Mouse (Mus musculus) kidney, embryonic 14.5 days (tissue): Measurements from ENCODE around the gene Proca1. TPM values are rescaled to one million over a fixed set of nuclear protein-coding genes. Genes with fewer than 3 reads are reported as not detected.

Experiments
- ATAC-seq: fragments of 200-750 bp; cut with Nextera tagmentation; 2 replicates; pipeline ENCODE4 v1.8.0; 2017; ENCODE audit warnings: moderate number of reproducible peaks, mild to moderate bottlenecking, moderate TSS enrichment, moderate library complexity; ENCODE audit not compliant: low FRiP score, low TSS enrichment
- H3K27ac ChIP-seq: fragments of 300-500 bp; sonication (generic); 2 replicates; pipeline ENCODE4 v1.5.1; 2014; ENCODE audit warnings: low read depth, mild to moderate bottlenecking, low read length, moderate library complexity, mixed read lengths
- H3K27me3 ChIP-seq: fragments of 300-500 bp; sonication (generic); 2 replicates; pipeline ENCODE4 v1.6.1; 2014; ENCODE audit warnings: mild to moderate bottlenecking, low read length; ENCODE audit not compliant: control insufficient read depth, insufficient read depth
- H3K36me3 ChIP-seq: fragments of 300-500 bp; sonication (generic); 2 replicates; pipeline ENCODE4 v1.6.1; 2014; ENCODE audit warnings: low read length, mixed read lengths; ENCODE audit not compliant: control insufficient read depth, insufficient read depth
- H3K4me1 ChIP-seq: fragments of 300-500 bp; sonication (generic); 2 replicates; pipeline ENCODE4 v1.6.1; 2014; ENCODE audit warnings: low read length, mixed read lengths; ENCODE audit not compliant: control insufficient read depth, insufficient read depth
- H3K4me2 ChIP-seq: fragments of 300-500 bp; sonication (generic); replicated peaks from 2 replicates; pipeline ENCODE4 v1.6.1; 2014; ENCODE audit warnings: low read depth, mild to moderate bottlenecking, low read length
- H3K4me3 ChIP-seq: fragments of 300-500 bp; sonication (generic); 2 replicates; pipeline ENCODE4 v1.5.1; 2014; ENCODE audit warnings: mild to moderate bottlenecking, low read length
- H3K9ac ChIP-seq: fragments of 300-500 bp; sonication (generic); 2 replicates; pipeline ENCODE4 v1.6.1; 2014; ENCODE audit warnings: low read depth, mild to moderate bottlenecking, low read length, moderate library complexity
- H3K9me3 ChIP-seq: fragments of 300-500 bp; sonication (generic); 2 replicates; pipeline ENCODE4 v1.6.1; 2016; ENCODE audit warnings: low read length; ENCODE audit not compliant: control insufficient read depth
- WGBS: fragments of 180-500 bp; shearing (Covaris S2); extraction: QIAGEN DNeasy Blood & Tissue Kit; methylation state at CpG from one replicate; pipeline ENCODE4 v1.1.7; 2014; 5-methylcytosine and 5-hydroxymethylcytosine counted together
- polyA plus RNA-seq: library from polyadenylated mRNA; unstranded; fragments of >200 nt; fragmentation: Nextera tagmentation; extraction: Ambion mirVana; gene quantifications from 2 replicates; pipeline ENCODE4 v1.2.1, GENCODE M21; 2014

Gene Proca1
- polyA plus RNA-seq, 1 experiment from 2014 or later = 4.1 TPM

DNA sequence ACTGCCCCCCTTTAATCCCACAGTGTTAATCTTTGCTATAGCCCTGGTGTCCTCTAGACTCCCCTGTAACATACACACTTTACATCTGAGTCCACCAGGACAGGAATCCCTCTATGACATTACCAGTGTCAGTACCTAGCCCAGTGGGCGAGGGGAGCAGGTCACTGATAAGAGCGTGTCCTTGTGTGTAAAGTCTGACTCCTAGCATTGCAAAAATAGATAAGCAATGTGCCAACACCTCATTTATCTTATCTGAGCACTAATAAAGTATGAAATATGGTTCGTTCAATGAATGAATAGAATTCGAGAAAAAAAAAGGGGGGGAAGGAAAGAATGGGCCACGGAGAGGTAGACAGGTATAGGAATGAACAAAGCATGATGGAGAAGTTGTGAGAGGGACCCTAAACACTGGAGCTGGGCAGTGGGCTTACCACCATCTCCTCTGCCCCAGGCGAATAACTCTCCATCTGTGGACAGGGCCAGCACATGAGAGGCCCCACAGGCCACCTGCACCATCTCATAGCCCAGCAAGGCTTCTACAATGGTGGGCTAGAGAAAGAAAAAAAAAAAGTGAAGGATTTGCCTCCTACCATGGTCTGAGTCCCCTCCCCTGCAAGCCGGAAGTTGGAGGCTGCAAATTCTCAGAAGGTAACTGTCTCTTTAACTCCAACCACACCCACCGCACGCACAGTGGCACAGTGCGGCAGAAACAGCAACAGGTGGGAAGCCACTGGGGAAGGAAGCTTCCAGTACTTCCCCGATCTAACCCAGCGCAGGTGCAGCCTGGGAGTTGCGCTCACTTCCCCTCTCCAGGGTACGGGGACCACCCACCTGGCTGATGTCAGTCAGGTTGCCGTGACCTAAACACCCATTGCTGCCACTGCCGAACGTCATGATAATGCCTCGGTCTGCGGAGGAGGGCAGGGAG, 24.4 kb upstream of the Proca1 start:
- Histone ChIP-seq H3K9ac (no peak overlapping the region), H3K9me3 (no peaks in the 10 kb centered on the region)

DNA sequence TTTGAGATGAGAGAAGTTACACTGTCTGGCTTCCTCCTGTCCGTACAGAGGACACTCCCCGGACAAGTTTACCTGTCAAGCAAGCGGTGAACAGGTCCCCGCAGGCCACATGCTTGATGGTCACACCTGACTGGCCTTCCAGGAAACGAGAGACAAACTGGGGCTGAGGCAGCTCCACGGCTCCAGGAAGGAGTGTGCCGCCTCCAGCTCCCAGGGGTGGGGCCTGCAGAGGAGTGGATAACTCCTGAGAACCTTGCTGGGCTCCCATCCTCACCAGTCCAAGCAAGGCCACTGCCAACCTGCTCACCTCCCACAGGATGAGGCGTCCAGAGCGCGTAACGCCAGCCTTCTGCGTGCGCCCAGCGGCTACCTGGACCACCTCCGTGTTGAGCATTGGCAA, 22.9 kb upstream of the Proca1 start:
- Histone ChIP-seq H3K4me2 (no peak overlapping the region), H3K9ac (no peak overlapping the region), H3K4me1 (peaks cover 14% of the 10 kb centered on the region), H3K9me3 (no peaks in the 10 kb centered on the region), H3K27ac (no peak overlapping the region), H3K36me3 (peaks cover 5% of the 10 kb centered on the region; the same call in 1 of the 2 replicates), H3K27me3 (no peaks in the 10 kb centered on the region), H3K4me3 (no peak overlapping the region)
- no peak for ATAC-seq
- WGBS = 78% methylated on average over 15 of the region's 15 CpGs

More for the DNA sequence above, 24.4 kb upstream of the Proca1 start:
- ATAC-seq = no peak
- Histone ChIP-seq H3K27ac (0 out of 2 replicates have a peak overlapping the region, but pooled peaks have one; percentile 7), H3K4me2 (no peak overlapping the region), H3K4me1 (peaks cover 14% of the 10 kb centered on the region), H3K4me3 (0 out of 2 replicates have a peak overlapping the region, but pooled peaks have one; percentile 2), H3K36me3 (peaks cover 5% of the 10 kb centered on the region; the same call in 1 of the 2 replicates), H3K27me3 (no peaks in the 10 kb centered on the region)
- WGBS = 63% methylated on average over 19 of the region's 19 CpGs

DNA sequence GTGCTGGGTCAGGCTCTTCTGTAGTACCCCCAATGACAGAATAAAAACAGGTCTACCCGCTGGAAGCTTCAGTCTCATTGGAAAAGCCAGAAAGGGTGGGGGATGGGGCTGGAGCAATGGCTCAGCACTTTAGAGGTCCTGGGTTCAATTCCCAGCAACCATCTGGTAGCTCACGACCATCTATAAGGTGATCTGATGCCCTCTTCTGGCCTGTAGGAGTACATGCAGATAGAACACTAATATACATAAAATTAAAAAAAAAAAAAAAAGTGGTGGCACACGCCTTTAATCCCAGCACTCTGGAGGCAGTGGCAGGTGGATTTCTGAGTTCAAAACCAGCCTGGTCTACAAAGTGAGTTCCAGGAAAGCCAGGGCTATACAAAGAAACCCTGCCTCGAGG, 21.9 kb upstream of the Proca1 start:
- no peak overlapping the region for H3K4me3 ChIP-seq
- ATAC-seq = no peak
- 82% methylated on average over 4 of the region's 4 CpGs for WGBS

DNA sequence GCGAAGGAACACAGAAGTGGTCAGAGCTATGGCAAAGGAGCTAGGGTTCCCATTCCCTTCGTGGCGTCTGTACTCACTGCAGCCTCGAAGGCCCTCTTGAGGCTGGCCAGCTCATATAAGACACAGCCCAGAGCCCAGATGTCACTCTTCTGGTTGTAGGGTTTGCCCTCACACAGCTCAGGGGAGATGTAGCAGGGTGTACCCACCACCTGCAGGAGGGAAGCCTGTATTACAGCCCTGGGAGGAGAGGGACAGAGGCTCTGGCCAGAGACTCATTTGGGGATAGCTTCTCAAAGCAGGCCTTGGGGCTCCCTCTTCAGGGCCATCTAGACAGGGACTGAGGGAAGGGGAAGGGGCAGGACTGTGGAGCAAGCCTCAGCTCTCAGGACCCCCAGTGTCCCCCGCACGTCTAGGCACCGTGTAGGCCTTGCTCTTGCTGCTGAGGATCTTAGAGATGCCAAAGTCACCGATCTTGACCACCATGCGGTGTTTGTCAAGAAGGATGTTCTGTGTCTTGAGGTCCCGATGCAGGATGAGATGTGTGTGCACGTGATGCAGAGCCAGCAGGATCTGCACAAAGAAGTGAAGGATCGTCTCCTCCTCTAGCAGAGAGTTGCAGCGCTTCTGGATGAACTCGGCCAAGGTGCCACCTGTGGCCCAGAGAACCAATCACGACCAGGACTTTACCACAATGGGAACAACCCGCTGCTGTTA, 21.0 kb upstream of the Proca1 start:
- peaks cover 5% of the 10 kb centered on the region; the same call in 1 of the 2 replicates for H3K36me3 ChIP-seq
- H3K9me3 ChIP-seq = no peaks in the 10 kb centered on the region
- H3K27ac ChIP-seq = no peak overlapping the region
- H3K4me2 ChIP-seq = no peak overlapping the region
- H3K9ac ChIP-seq = no peak overlapping the region
- no peaks in the 10 kb centered on the region for H3K27me3 ChIP-seq
- no peak overlapping the region for H3K4me3 ChIP-seq
- WGBS = 89% methylated on average over 16 of the region's 16 CpGs
- no peak for ATAC-seq
- peaks cover 3% of the 10 kb centered on the region; the same call in 1 of the 2 replicates for H3K4me1 ChIP-seq

More for the DNA sequence above, 21.9 kb upstream of the Proca1 start:
- H3K9ac ChIP-seq = no peak overlapping the region
- H3K9me3 ChIP-seq = no peaks in the 10 kb centered on the region
- H3K27ac ChIP-seq = no peak overlapping the region
- H3K36me3 ChIP-seq = peaks cover 5% of the 10 kb centered on the region; the same call in 1 of the 2 replicates
- no peak overlapping the region for H3K4me2 ChIP-seq
- peaks cover 7% of the 10 kb centered on the region for H3K4me1 ChIP-seq
- H3K27me3 ChIP-seq = no peaks in the 10 kb centered on the region

DNA sequence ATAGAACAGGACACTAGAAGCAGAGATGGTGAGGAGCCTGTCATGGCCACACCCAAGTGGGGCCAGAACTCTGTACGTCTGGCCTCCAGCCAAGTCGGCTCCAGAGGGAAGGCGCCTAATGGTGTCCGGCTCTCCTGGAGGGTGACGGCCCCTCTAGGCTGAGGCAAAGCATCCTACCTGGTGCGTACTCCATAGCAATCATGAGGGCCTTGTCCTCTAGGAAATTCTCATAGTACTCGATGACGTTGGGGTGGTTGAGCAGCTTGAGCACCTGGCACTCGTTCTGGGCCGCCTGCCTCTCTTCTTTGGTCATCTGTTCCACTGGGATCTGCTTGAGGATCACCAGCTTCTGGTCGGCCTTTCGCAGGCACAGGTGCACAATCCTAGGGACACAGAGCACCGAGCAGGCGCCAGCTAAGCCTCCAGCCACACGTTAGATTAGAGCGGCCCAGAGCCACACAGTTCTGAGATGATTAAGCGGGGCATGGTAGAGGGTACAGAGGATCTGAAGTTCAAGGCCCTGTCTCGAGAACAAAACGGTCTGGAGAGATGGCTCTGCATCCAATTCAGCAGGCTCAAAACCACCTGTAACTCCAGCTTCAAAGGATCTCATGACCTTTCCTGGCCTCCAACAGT, 20.3 kb upstream of the Proca1 start:
- H3K4me3 ChIP-seq = no peak overlapping the region
- H3K27me3 ChIP-seq = no peaks in the 10 kb centered on the region
- ATAC-seq = no peak
- H3K9ac ChIP-seq = no peak overlapping the region
- H3K4me1 ChIP-seq = peaks cover 3% of the 10 kb centered on the region; the same call in 1 of the 2 replicates
- no peak overlapping the region for H3K27ac ChIP-seq
- peaks cover 5% of the 10 kb centered on the region; the same call in 1 of the 2 replicates for H3K36me3 ChIP-seq
- H3K9me3 ChIP-seq = no peaks in the 10 kb centered on the region
- 85% methylated on average over 19 of the region's 19 CpGs for WGBS
- H3K4me2 ChIP-seq = no peak overlapping the region

DNA sequence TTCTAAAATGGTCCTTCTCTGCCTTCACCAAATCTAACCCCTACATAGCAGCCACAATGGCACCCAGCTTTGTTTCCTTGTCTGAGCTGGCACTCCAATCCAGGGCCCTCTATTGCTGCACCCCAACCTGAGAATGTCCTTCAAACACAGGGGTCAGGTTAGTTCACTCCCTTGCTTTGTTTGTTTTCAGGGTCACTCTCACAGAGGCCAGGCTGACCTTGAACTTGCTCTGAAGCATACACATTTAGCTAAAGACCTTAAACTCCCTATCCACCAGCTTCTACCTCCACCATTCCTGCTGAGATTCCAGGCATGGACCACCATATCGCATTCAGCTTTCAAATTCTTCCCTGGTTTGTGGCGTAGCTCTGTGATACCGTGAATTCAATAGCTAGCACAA, 18.7 kb upstream of the Proca1 start:
- H3K4me1 ChIP-seq = peaks cover 4% of the 10 kb centered on the region
- H3K36me3 ChIP-seq = peaks cover 8% of the 10 kb centered on the region; the same call in 1 of the 2 replicates
- no peak overlapping the region for H3K4me2 ChIP-seq
- no peak overlapping the region for H3K27ac ChIP-seq
- H3K9me3 ChIP-seq = no peaks in the 10 kb centered on the region
- no peaks in the 10 kb centered on the region for H3K27me3 ChIP-seq
- ATAC-seq = no peak
- WGBS = 91% methylated on average over 3 of the region's 3 CpGs
- H3K4me3 ChIP-seq = no peak overlapping the region
- no peak overlapping the region for H3K9ac ChIP-seq

DNA sequence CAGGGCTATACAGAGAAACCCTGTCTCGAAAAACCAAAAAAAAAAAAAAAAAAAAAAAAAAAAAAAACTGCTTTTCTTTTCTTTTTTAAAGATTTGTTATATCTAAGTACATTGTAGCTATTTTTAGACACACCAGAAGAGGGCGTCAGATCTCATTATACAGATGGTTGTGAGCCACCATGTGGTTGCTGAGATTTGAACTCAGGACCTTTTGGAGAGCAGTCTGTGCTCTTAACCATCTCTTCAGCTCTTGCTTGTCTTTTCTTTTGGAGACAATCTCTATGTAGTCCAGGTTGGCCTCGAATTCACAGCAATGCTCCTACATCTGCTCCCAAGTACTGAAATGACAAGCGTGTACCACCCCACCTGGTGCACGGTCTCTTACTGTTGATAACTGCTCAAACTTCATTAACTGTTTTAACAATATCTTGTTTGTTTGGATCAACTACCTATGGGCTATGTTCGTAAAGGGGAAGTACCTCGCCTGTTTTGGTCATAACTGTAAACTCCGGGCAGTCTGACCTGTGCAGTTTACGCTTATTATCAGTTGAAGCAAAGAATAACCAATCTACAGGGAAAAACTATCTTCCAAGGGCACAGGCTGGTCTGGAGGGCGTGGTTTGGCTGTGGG, 17.3 kb upstream of the Proca1 start:
- Histone ChIP-seq H3K9ac (peak overlapping the region; percentile 60), H3K36me3 (peaks cover 22% of the 10 kb centered on the region), H3K4me3 (peak overlapping the region; percentile 60), H3K27me3 (no peaks in the 10 kb centered on the region), H3K9me3 (no peaks in the 10 kb centered on the region), H3K27ac (peak overlapping the region; percentile 98), H3K4me1 (peaks cover 17% of the 10 kb centered on the region), H3K4me2 (peak overlapping the region; percentile 59)
- 4% methylated on average over 9 of the region's 10 CpGs for WGBS
- no peak for ATAC-seq

DNA sequence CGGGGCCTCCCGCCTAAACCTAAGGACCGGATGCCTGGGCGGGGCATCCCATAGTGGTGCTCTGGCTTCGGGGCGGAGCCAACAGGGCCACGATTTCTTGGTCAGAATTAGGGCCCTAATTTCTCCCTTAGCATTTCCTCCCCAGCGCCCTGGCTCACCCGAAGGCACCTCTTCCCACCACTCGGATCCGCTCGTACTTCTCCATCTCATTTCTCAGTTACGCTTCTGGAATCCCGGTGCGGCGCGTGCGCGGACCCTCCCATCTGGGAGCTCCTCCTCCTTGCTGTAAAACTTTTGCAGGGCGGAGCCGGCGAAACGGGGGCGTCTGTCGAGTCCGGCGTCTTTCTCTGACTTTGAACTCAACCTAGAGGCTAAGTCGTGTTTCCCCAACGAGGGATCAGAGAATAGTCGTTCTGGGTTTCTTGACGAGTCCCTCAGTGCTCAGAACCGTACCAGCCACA, 16.8 kb upstream of the Proca1 start, which contains the start of the genes Nek8 and Tlcd1:
Gene Nek8 (minus strand): TSS at position 274 of the 461 bp plus-strand sequence.
Gene Tlcd1 (plus strand): TSS at position 310 of the 461 bp plus-strand sequence.
- under 1% methylated on average over 32 of the region's 32 CpGs for WGBS
- Histone ChIP-seq H3K9me3 (no peaks in the 10 kb centered on the region), H3K27ac (peak within 1 kb of the TSS; percentile 98), H3K4me1 (peaks cover 23% of the 10 kb centered on the region), H3K9ac (peak within 1 kb of the TSS; percentile 60), H3K4me3 (peak within 1 kb of the TSS; percentile 60), H3K4me2 (peak within 1 kb of the TSS; percentile 59), H3K27me3 (no peaks in the 10 kb centered on the region), H3K36me3 (peaks cover 27% of the 10 kb centered on the region)
- ATAC-seq = peak; percentile 65
